Mouse (Mus musculus) forebrain, postnatal 0 days (tissue): ENCODE measurements around the gene Tspyl4. TPM values are rescaled to one million over a fixed set of nuclear protein-coding genes. Genes with fewer than 3 reads are reported as not detected.
"Not testable (repeated sequence)": the region's sequence is repeated elsewhere in the genome, so short reads cannot be mapped to it uniquely, and the experiment has no call there.

Experiments
- ATAC-seq: fragments of 200-750 bp; cut with Nextera tagmentation; 2 replicates; pipeline ENCODE4 v1.8.0; 2017; ENCODE audit warnings: mild to moderate bottlenecking, moderate library complexity
- DNase-seq: peaks from one replicate; pipeline ENCODE4 v3.0.0-alpha.2; 2015
- H3K27ac ChIP-seq: fragments of 300-500 bp; sonication (generic); 2 replicates; pipeline ENCODE4 v1.5.1; 2014; ENCODE audit warnings: low read depth, mild to moderate bottlenecking, antibody characterized with exemption, low read length, moderate library complexity, mixed read lengths
- H3K27me3 ChIP-seq: fragments of 300-500 bp; sonication (generic); 2 replicates; pipeline ENCODE4 v1.6.1; 2014; ENCODE audit warnings: mild to moderate bottlenecking, low read length, mixed read lengths; ENCODE audit not compliant: insufficient read depth
- H3K36me3 ChIP-seq: fragments of 300-500 bp; sonication (generic); 2 replicates; pipeline ENCODE4 v1.6.1; 2014; ENCODE audit warnings: mild to moderate bottlenecking, moderate library complexity; ENCODE audit not compliant: insufficient read depth
- H3K4me1 ChIP-seq: fragments of 300-500 bp; sonication (generic); 2 replicates; pipeline ENCODE4 v1.6.1; 2014; ENCODE audit warnings: antibody characterized with exemption; ENCODE audit not compliant: insufficient read depth
- H3K4me2 ChIP-seq: fragments of 300-500 bp; sonication (generic); 2 replicates; pipeline ENCODE4 v1.6.1; 2014; ENCODE audit warnings: low read depth, mild to moderate bottlenecking, moderate library complexity
- H3K4me3 ChIP-seq: fragments of 300-500 bp; sonication (generic); 2 replicates; pipeline ENCODE4 v1.5.1; 2014; ENCODE audit warnings: low read depth, low read length, mixed read lengths
- H3K9ac ChIP-seq: fragments of 300-500 bp; sonication (generic); 2 replicates; pipeline ENCODE4 v1.6.1; 2014; ENCODE audit warnings: mild to moderate bottlenecking
- H3K9me3 ChIP-seq: fragments of 300-500 bp; sonication (generic); 2 replicates; pipeline ENCODE4 v1.6.1; 2016; ENCODE audit warnings: low read length
- CTCF ChIP-seq: sonication (generic); IDR thresholded peaks from 2 replicates; pipeline ENCODE4 v1.5.1; 2016; ENCODE audit warnings: antibody characterized with exemption, control low read depth, low read depth
- WGBS: fragments of 180-500 bp; shearing (Covaris S2); extraction: QIAGEN DNeasy Blood & Tissue Kit; methylation state at CpG from one replicate; pipeline ENCODE4 v1.1.7; 2014; 5-methylcytosine and 5-hydroxymethylcytosine counted together
- polyA plus RNA-seq: library from polyadenylated mRNA; unstranded; fragments of >200 nt; fragmentation: Nextera tagmentation; extraction: Ambion mirVana; gene quantifications from 2 replicates; pipeline ENCODE4 v1.2.1, GENCODE M21; 2015
- total RNA-seq: library from RNA; depleted of rRNA; stranded (reverse); fragments of >200 nt; gene quantifications from 2 replicates; pipeline ENCODE4 v1.2.3, GENCODE M21; 2014; rRNA removed

Tspyl4 gene
- total RNA-seq: 400 and 473 TPM in 2 replicates
- 287 and 333 TPM in 2 replicates for polyA plus RNA-seq

DNA sequence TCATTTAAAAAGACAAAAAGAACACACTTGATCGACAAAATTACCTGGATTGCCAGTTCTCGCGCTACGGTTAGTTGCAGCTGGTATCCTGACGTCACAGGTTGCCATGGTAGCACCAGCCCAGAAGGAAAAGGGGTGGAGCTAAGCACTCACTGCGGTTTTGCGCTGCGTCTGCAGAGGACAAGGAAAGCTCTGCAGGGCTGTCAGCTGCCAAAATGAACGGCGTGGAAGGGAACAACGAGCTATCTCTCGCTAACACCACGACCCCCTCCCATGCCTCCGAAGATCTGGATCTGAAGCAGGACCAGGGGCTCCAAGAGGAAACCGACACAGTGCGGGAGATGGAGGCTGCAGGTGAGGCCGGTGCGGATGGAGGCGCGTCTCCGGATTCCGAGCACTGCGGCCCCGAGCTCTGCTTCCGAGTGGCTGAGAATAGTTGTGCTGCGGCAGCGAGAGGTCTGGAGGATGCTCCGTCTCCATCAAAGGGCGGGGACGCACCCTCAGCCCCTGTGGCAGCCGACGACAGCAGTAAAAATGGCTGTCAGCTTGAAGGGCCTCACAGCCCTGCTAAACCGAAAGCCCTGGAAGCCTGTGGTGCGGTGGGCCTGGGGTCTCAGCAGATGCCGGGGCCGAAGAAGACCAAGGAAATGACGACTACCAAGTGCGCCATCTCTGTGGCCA lies at the start of gene Tspyl4:
Gene Tspyl4, plus strand, starts transcription at position 144 of the 681 bp plus-strand sequence.
- 3% methylated on average over 38 of the region's 38 CpGs for WGBS
- DNase-seq: peak; percentile 98
- peak within 1 kb of the TSS; percentile 98 for H3K9ac ChIP-seq
- peaks cover 20% of the 10 kb centered on the region for H3K4me1 ChIP-seq
- TF ChIP-seq CTCF: peak; percentile 33
- H3K4me3 ChIP-seq: peak within 1 kb of the TSS; percentile 82
- H3K27ac ChIP-seq: peak within 1 kb of the TSS; percentile 100
- peak within 1 kb of the TSS; percentile 73 for H3K4me2 ChIP-seq
- H3K9me3 ChIP-seq: no peaks in the 10 kb centered on the region
- peak; percentile 99 for ATAC-seq
- H3K27me3 ChIP-seq: no peaks in the 10 kb centered on the region
- H3K36me3 ChIP-seq: no peaks in the 10 kb centered on the region

DNA sequence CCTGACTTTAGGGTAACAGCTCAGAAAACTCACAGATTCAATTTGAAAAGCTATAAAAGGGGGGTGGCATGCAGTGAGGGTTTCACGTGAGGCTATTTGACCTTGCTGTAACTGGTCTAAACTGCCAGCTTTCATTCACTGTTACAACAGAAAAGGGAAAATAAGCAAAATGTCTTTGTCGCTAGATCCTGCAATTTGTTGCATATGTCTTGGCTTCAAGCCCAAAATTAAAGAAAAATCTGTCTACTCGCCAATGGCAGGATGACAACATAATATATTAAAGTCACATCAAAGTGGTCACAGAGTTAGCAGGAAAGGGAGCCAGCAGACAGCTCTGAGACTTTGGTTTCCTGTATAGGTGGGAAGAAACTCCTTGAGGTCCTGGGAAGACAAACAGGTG lies 49.5 kb upstream of the Tspyl4 start:
- DNase-seq (no peak), ATAC-seq (no peak; the same call in 1 of the 2 replicates)
- Histone ChIP-seq H3K4me1 (no peaks in the 10 kb centered on the region; the same call in 1 of the 2 replicates), H3K4me2 (no peak overlapping the region), H3K27me3 (no peaks in the 10 kb centered on the region), H3K4me3 (no peak overlapping the region), H3K9me3 (no peaks in the 10 kb centered on the region), H3K9ac (no peak overlapping the region), H3K27ac (no peak overlapping the region), H3K36me3 (no peaks in the 10 kb centered on the region)
- WGBS: 29% methylated on average over 3 of the region's 3 CpGs
- TF ChIP-seq CTCF: no peak

DNA sequence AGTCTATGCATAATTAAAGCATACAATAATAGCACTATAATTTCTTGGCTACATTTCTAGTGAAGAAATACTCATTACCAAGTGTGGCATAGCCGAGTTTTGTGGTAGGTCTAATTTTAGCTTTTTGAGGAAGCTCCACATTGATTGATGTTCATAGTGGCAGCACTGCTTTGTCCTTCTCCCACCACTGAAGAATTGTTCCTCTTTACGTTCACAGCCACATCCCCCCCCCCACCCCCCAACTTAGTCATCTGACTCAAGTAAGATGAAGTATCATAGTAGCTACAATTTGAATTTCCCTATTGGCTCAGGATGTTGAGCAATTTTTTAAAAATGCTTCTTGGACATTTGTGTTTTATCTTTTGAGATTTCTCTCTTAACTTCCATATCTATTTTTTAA lies 47.6 kb upstream of the Tspyl4 start:
- H3K9me3 ChIP-seq: no peaks in the 10 kb centered on the region
- TF ChIP-seq CTCF: no peak
- 55% methylated on average over 2 of the region's 2 CpGs for WGBS
- H3K27me3 ChIP-seq: no peaks in the 10 kb centered on the region
- H3K9ac ChIP-seq: no peak overlapping the region
- no peaks in the 10 kb centered on the region for H3K36me3 ChIP-seq
- H3K4me1 ChIP-seq: no peaks in the 10 kb centered on the region; the same call in 1 of the 2 replicates
- H3K27ac ChIP-seq: no peak overlapping the region
- H3K4me2 ChIP-seq: no peak overlapping the region
- DNase-seq (no peak), ATAC-seq (no peak)
- H3K4me3 ChIP-seq: no peak overlapping the region

DNA sequence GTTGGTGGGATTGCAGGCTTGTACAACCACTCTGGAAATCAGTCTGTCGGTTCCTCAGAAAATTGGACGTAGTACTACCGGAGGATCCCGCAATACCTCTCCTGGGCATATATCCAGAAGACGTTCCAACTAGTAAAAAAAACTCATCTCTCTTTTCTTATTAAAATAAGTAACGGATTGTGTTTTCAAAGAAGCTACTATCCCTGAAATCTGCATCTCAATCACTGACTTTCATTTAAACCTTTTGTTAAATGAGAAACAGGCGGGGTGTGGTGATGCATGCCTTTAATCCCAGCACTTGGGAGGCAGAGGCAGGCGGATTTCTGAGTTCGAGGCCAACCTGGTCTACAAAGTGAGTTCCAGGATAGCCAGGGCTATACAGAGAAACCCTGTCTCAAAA lies 44.4 kb upstream of the Tspyl4 start:
- not testable (repeated sequence) for H3K27ac ChIP-seq, DNase-seq, H3K27me3 ChIP-seq, ATAC-seq, H3K9ac ChIP-seq, H3K4me1 ChIP-seq, H3K4me3 ChIP-seq, H3K4me2 ChIP-seq, H3K36me3 ChIP-seq, H3K9me3 ChIP-seq
- 81% methylated on average over 9 of the region's 9 CpGs for WGBS

DNA sequence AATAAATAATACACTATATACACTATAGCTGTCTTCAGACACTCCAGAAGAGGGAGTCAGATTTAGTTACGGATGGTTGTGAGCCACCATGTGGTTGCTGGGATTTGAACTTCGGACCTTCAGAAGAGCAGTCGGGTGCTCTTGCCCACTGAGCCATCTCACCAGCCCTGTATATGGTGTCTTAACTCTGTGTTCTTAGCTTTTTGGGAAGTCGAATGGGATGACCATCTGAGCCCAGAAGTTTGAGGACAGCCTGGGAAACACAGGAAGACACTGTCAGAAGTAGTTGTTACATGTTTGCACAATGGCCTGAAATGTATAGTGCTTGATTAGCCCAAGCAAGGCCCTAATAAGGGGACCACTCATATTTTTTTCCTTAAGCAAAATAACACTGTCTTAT lies 32.1 kb upstream of the Tspyl4 start:
- H3K27me3 ChIP-seq: no peaks in the 10 kb centered on the region
- TF ChIP-seq CTCF: no peak
- H3K36me3 ChIP-seq: no peaks in the 10 kb centered on the region
- no peak overlapping the region for H3K4me3 ChIP-seq
- no peak overlapping the region for H3K4me2 ChIP-seq
- no peak for DNase-seq
- H3K4me1 ChIP-seq: no peaks in the 10 kb centered on the region
- no peak overlapping the region for H3K27ac ChIP-seq
- H3K9ac ChIP-seq: no peak overlapping the region
- no peaks in the 10 kb centered on the region for H3K9me3 ChIP-seq
- no peak for ATAC-seq
- 88% methylated on average over 4 of the region's 4 CpGs for WGBS

DNA sequence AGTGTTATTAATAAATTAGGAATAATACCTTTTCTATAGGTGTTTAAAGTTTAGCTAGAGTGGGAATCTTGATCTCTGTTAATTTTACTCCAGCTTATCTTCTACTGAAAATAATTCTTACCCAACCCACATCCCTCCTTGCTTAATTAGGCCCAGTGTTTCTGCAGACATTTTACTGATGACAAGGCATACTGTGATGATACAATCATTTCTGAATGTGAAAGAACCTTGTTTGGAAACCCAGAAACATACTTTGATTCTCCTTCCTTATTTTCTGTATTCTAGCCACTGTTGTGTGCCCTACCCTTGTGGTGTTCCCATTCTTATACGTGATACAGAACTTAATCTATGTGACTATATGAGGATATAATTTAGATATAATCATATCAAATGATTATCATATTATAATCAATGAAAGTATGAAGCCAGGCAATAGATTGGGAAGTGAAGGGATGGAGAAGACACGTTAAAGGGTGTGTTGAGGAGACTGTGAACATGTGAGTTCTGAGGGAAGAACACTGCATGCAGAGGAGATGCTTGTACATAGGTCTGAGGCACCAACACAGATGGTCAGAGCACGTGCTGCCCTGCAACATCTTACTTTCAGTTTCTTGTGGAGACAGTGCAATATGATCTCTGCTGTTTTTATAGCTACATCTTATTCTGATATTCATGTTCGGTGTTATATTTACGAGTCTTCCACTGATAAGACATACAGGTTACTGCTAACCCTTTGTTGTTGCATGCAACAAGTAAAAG lies 29.8 kb upstream of the Tspyl4 start:
- H3K4me1 ChIP-seq: peaks cover 3% of the 10 kb centered on the region; the same call in 1 of the 2 replicates
- H3K9me3 ChIP-seq: no peaks in the 10 kb centered on the region
- H3K36me3 ChIP-seq: no peaks in the 10 kb centered on the region
- H3K27ac ChIP-seq: no peak overlapping the region
- H3K4me3 ChIP-seq: no peak overlapping the region
- no peak for TF ChIP-seq CTCF
- no peak overlapping the region for H3K9ac ChIP-seq
- H3K4me2 ChIP-seq: no peak overlapping the region
- H3K27me3 ChIP-seq: no peaks in the 10 kb centered on the region
- 79% methylated on average over 5 of the region's 5 CpGs for WGBS
- ATAC-seq: no peak
- no peak for DNase-seq

DNA sequence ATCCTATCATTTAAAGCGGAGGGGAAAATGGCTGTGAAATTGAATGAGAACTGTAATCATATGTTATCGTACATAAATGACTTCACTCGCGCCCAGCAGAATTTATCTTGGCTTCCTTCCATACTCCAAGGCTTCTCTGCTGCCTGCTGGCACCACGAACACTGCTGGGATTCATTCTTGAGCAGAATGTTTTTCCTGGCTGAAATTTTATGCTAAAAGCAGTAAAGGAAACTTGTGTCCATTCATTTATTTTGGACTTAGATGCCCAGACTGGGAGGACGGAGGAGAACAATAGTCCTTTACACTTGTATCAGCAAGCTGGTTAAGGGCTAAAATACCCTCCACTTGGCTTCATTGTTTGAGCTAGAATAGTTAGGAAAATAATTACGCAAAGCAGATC lies 25.6 kb upstream of the Tspyl4 start:
- TF ChIP-seq CTCF: no peak
- Histone ChIP-seq H3K4me2 (peak overlapping the region; percentile 15; the same call in 1 of the 2 replicates), H3K27ac (no peak overlapping the region), H3K9ac (no peak overlapping the region), H3K4me3 (no peak overlapping the region), H3K27me3 (no peaks in the 10 kb centered on the region), H3K9me3 (no peaks in the 10 kb centered on the region), H3K36me3 (no peaks in the 10 kb centered on the region), H3K4me1 (peaks cover 3% of the 10 kb centered on the region; the same call in 1 of the 2 replicates)
- WGBS: 16% methylated on average over 7 of the region's 7 CpGs
- DNase-seq (peak; percentile 74), ATAC-seq (peak; percentile 81)
